Mouse (Mus musculus) heart, embryonic 15.5 days (tissue): Measurements from ENCODE around the gene Efr3b. TPM values are rescaled to one million over a fixed set of nuclear protein-coding genes. Genes with fewer than 3 reads are reported as not detected.

ENCODE experiments used
- polyA plus RNA-seq: library from polyadenylated mRNA; unstranded; fragments of >200 nt; fragmentation: Nextera tagmentation; extraction: Ambion mirVana; gene quantifications from 2 replicates; pipeline ENCODE4 v1.2.1, GENCODE M21; 2015

Efr3b gene
- polyA plus RNA-seq, 1 experiment from 2014 or later = 5.1 TPM

Other genes starting within 250 kb of the Efr3b start
- 79.9 and 94.7 TPM in 2 replicates for gene Dnmt3a, start 232.9 kb downstream of the Efr3b start, polyA plus RNA-seq
- 1.2 and 1.6 TPM in 2 replicates for gene Pomc, start 84.0 kb downstream of the Efr3b start, polyA plus RNA-seq
- 7.5 and 7.8 TPM in 2 replicates for gene Dnajc27, start 43.7 kb upstream of the Efr3b start, polyA plus RNA-seq
- gene Adcy3, start 94.2 kb upstream of the Efr3b start, polyA plus RNA-seq = 4.7 and 7.4 TPM in 2 replicates
- 5.6 and 6.6 TPM in 2 replicates for gene Ptrhd1, start 195.1 kb upstream of the Efr3b start, polyA plus RNA-seq
- 6.4 and 8.7 TPM in 2 replicates for gene Cenpo, start 195.4 kb upstream of the Efr3b start, polyA plus RNA-seq